Mouse (Mus musculus) bone marrow macrophage, adult 2 months (primary cell): ENCODE results near the gene Agbl4.

Experiments used
- CTCF ChIP-seq: IDR thresholded peaks from 2 replicates; pipeline ENCODE4 v1.5.1; 2012; ENCODE audit warnings: low read depth, mild to moderate bottlenecking, low read length, moderate library complexity
- POLR2A ChIP-seq: IDR thresholded peaks from 2 replicates; pipeline ENCODE4 v1.6.1; 2012; ENCODE audit warnings: mild to moderate bottlenecking, low read depth, low read length, borderline replicate concordance

- no peak for TF ChIP-seq CTCF
- no peak for TF ChIP-seq POLR2A
Measured at GRCm38 (mm10) chr4:110597726-110598283, 200.3 kb downstream of the Agbl4 start.
